Mouse (Mus musculus) layer of hippocampus, adult 2 months (tissue): ENCODE measurements around the gene Ywhaq. TPM values are rescaled to one million over a fixed set of nuclear protein-coding genes. Genes with fewer than 3 reads are reported as not detected.

ENCODE experiments used
- DNase-seq, 2 experiments: peaks; one replicate each; pipeline ENCODE4 v3.0.0; 2022; ENCODE audit warnings: low spot score in 2 of 2
- H3K27ac ChIP-seq: fragments of 200-600 bp; 2 replicates; pipeline ENCODE4 v1.8.1; 2022
- H3K4me3 ChIP-seq: fragments of 200-600 bp; 2 replicates; pipeline ENCODE4 v1.8.1; 2022; ENCODE audit warnings: mild to moderate bottlenecking
- CTCF ChIP-seq: fragments of 200-600 bp; conservative IDR thresholded peaks from 2 replicates; pipeline ENCODE4 v1.8.1; 2022; ENCODE audit warnings: antibody characterized with exemption, mild to moderate bottlenecking, moderate library complexity
- total RNA-seq, 2 experiments: library from RNA; stranded (reverse); gene quantifications; 2 replicates each; pipeline ENCODE4 v1.2.3; 2021

The Ywhaq gene
- total RNA-seq, 2 experiments from 2014 or later, result 444 to 448 TPM

DNA sequence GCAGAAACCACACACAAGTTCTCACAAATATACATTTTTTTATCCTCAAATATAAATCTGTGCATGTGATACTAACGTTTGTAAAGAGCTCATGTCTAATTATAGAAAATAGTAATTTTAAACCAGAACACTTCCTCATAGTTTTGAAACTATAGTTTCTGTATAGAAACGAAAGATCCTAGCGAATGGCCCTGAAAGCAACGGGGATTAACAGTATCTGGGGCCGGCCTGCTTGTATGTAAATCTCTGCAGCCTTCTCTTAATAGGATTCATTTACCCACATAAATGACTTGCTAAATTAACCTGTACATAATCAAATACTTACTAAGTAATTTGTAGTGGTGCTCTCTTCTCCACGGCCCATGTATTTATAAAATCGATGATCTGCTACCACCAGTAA lies 70.5 kb downstream of the Ywhaq start:
- Histone ChIP-seq H3K27ac (0 out of 2 replicates have a peak overlapping the region, but pooled peaks have one; percentile 3), H3K4me3 (no peak overlapping the region)
- TF ChIP-seq CTCF, result no peak
- DNase-seq, result no peak

DNA sequence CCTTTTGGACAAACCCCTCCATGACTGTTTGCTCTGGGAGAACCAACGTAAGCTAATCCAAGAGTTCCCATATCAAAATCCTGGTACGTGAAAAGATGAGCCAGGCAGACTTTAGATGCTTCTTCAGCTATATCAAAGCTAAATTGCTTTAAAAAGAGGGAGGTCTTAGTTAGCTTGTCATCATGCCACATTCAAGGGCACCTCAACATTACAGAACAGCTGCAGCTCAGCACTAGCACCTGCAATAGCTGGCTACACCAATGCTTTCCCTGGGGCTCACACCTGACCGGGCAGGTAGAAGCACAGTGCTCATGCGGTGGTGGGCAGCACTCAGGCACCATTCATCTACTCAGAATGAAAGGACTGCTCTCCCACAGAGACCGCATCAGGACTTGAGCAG lies 76.8 kb downstream of the Ywhaq start:
- TF ChIP-seq CTCF, result no peak

More for the DNA sequence above, 76.8 kb downstream of the Ywhaq start:
- no peak for DNase-seq
- H3K4me3 ChIP-seq, result no peak overlapping the region
- no peak overlapping the region for H3K27ac ChIP-seq

Other genes with a start within 250 kb of the Ywhaq start
- gene Cpsf3, start 132.2 kb downstream of the Ywhaq start, total RNA-seq, result 10 to 100 TPM; 51.0 to 55.8 TPM
- gene Itgb1bp1, start 131.4 kb downstream of the Ywhaq start, total RNA-seq, result 10 to 100 TPM; 38.4 to 40.8 TPM
- 10 to 100 TPM; 10.6 to 14.3 TPM for gene Iah1, start 101.2 kb downstream of the Ywhaq start, total RNA-seq
- 10 to 100 TPM; 16.9 to 17.0 TPM for gene Adam17, start 44.0 kb downstream of the Ywhaq start, total RNA-seq